Mouse (Mus musculus) embryo, embryonic 11 days (tissue): ENCODE measurements around the gene Dock4.

Experiments
- DNase-seq: peaks from one replicate; pipeline ENCODE4 v3.0.0-alpha.2; 2015

The Dock4 gene

DNA sequence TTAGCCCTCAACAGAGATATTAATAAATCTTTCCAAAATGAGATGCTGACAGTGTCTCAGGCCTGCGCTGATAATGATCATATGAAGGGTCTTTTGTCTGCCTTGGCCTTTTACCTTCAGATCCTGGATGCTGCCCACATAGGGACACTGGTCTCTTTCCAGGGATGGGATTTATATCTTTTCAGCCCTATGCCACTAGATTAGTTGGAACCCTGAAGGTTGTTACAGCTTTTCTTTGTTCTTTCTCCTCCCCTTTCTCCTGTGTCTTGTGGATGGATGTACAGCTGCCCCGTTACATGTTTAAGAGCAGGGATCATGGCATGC lies 66.6 kb downstream of the Dock4 start:
- DNase-seq = no peak

DNA sequence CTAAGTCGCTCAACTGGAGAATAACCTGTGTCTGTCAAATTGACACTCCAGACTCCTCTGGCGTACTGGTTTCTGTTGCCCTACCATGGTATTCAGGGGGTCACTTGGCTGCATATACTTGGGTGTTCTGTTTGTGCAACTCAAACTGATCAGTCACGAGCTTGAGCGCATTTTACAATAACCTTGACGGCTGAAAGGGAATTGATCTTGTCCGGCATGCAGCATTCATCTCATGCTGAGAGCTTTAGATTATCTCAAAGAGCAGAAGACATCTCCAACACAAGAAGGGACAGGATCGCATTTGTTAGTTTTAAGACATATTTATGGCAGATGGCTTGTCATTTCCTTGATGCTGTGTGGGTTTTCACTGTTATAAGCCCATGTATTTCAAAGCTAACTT lies 67.2 kb downstream of the Dock4 start:
- DNase-seq = no peak

DNA sequence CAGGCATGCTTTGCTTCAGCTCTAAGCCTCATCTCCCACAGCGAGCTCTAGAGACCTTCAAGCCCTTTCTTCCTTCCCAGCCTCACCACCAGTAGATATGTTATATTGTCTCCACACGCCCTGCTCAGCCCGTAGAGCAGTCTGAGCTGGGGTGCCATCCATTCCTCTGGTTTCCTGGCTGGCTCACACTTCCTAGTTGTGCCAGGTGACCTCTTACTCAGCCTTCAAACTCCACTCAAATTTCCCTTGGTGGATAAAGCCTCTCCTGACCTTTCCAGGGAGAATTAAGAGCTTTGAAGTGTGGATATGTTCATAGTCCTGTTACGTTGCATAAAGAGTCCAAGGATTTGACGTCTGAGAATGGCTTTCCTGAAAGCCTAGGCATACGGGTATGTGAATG lies 68.3 kb downstream of the Dock4 start:
- no peak for DNase-seq

DNA sequence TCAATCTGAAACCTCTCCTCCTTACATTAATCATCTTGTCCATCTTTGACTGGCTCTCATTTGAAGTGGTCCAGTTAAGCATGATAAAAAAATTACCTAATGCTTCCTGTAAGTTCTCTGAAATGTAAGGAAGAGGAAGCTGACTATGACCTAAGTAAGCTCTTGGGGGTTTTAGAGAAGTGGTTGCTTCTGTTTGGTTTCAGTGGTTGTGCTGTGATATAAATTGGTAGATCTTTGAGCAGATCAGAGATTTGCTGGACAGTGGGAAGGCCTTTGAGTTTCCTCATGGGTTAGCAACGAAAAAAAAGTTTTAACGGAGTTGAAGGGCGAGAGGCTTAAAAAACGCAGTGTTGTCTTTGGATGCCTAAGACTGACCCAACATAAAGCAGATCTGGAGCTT lies 76.7 kb downstream of the Dock4 start:
- DNase-seq = no peak

DNA sequence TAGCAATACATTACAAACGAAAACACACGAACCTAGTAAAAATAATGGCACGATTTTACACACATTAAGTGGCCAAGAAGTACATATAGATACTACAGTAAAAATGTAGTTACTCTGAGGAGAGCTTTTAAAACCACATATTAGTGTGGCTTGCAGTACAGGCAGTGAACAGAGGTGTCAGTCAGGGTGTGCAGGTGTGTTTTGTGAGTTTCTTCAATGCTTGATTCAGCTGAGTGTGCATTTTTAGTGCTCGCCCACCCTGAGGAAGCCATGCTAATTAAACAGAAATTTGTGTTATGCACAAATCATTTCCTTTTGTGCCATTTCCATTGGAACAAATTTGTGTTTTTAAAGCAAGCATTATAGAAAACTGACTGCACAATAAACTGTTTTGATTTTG lies 77.3 kb downstream of the Dock4 start:
- DNase-seq = no peak

DNA sequence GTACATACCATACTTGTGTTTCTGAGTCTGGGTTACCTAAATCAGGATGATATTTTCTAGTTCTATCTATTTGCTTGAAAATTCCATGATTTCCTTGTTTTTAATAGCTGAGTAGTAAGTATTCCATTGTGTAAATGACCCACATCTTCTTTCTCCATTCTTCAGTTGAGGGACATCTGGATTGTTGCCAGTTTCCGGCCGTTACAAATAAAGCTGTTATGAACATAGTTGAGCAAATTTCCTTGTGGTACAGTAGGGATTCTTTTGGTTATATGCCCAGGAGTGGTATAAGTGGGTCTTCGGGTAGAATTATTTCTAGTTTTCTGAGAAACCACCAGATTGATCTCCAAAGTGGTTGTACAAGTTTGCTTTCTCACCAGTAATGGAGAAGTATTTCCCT lies 79.3 kb downstream of the Dock4 start:
- no peak for DNase-seq

DNA sequence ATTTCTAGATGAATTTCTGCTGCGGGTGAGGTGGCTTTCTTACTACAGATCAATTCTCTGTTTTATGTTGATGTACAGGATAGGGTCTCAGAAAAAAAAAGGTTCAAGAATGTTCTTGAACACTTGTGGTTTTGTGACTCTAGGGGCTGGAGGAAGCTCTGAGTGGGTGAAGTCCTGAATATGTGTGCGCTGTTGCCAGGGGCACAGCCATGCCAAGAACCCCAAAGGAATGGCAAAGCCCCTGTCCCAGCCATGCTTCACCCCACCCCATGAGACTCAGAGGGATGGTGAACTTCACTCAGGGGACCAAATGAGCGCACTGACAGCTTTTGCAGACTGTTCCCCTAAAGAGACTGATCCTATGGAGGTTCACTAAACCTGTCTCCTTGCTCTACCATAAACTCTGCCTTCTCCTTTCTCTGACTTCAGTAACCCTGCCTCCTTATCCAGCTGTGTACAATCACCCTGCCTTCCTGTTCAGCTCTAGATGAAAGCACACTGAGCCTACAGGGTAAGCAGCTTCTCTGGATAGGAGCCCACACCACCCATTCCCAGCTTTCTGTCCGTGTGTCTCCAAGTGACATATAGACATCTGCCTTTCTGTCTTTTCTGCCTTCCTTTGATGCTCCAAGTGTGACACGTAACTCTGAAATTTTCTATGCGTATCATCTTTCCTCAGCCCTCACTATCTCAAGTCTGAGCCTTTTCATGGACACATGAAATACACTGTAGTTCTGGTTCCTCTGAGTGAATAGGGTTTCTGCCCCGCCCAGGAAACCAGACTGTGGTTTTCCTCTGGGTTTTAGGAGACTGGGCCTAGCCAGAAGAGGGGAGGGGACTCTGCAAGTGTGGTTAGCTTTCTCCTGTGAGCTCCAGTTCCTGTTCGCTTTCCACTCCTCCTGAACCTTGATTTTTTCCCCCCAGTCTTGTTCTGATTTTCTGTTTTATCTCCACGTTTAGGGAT lies 90.2 kb downstream of the Dock4 start:
- peak; percentile 11 for DNase-seq

DNA sequence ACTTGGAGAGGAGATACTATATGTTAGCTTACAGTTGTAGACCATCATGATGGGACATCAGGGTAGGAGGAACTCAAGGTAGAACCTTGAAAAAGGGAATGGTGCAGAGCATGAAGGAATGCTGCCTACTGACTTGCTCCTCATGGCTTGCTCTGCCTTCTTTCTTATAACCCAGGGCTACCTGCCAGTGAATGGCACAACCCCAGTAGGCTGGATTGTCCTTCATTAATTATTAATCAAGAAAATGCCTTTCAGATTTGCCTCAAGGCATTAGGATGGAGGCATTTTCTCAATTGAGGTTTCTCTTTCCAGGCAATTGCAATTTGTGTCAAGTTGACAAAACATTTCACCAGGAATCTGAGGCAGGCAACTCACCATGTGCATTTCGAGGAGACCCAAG lies 92.1 kb downstream of the Dock4 start:
- no peak for DNase-seq

DNA sequence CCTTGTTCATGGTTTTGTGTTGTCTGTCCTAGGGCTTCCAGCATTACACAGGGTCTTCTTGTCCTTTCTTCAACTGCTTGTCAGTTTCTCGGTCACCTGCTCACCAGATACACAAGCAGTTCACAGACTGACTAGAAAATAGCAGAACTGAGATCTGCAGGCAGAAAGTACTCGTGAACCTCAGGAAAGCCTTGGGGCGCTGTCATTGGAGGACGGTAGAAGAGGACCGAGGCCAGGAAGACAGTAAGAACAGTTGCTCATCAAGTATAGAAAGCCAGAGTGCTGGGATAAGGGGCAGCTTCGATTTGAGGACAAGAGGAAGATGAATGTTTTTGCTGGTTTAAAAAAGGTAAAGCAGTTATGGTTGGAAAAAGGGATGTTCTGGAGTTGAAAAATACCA lies 92.6 kb downstream of the Dock4 start:
- DNase-seq = no peak

DNA sequence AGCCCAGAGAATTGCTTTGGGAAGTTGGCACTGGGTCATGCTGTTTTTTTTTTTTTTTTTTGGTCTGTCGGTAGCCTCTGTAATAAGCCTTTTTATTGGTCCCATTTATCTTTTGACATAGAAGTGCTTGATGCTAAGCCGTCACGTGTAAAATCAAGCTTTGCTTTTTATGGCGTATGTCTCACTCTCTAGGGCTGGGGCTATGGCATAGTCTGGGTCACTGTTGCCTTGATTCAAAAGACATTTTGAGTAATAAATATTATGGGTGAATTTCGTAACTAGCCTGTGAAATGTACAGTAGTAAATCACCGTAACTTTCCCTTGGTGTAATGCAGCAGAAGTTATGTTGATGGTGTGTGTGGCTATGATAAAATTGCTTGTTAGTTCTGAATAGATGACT lies 93.0 kb downstream of the Dock4 start:
- no peak for DNase-seq

DNA sequence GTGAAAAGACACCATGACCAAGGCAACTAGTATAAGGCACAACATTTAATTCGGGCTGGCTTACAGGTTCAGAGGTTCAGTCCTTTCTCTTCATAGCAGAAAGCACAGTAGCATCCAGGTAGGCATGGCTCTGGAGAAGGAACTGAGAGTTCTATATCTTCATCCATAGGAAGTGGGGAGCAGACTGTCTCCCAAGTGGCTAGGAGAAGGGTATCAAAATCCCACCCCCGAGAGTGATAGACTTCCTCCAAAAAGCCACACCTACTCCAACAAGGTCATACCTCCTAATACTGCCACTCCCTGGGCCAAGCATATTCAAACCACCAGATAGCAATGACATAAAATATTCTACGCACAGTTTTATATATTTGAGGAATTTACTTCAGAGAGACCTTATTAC lies 98.5 kb downstream of the Dock4 start:
- no peak for DNase-seq

DNA sequence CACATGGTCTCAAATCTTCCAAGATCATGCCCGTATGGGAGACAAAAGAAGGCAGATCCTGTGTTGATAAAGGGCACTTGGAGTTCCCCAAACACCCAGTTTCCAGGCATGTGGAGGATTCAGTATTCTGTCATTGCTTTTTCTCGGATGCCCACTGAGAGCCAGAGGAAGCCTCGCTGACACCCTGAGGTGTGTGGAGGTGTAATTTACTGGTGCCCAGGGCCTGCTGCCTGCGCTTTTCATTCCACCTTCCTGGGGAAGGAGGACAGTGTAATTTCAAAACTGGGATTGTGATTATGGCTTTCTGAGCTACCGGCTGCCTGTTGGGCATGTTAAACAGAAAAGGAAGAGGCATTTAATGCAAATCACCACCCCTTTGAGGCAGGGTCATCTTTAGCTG lies 101.1 kb downstream of the Dock4 start:
- DNase-seq = no peak

DNA sequence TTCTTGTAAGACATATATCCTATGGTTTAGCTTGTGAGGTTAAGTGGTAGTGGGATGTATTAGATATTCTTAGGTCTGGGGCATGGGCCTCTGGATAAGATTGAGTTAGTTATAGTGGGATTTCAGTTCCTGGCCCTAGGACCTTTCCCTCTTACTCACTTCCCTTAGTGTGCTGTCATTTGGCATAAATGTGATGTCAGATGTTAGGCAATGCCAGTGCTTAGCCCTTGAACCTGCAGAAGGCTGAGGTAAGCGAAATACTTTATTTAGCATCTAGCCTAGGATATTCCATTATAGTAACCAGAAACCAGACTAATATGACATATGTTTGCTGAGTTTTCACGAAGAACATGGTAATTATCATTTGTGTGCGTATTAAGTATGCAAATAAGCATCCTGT lies 105.6 kb downstream of the Dock4 start:
- no peak for DNase-seq

DNA sequence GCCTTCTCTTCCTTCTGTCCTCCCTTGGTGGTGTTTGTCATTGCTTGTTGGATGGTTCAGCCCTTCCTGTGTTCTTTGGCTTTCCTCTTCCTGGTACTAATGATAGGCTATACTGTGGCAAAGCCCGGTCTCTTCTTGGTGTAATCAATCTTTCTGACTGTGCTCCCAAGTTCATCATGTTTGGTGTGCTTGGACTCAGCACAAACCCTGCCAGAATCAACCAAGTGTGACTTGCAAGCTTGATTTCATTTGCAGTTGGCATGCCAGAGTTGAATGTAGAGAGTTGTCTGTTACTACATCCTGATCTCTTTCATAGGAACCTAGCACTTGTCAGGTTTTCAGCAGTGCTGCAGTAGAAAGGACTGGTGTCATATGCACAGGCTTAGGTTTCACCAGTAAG lies 106.4 kb downstream of the Dock4 start:
- DNase-seq = no peak

DNA sequence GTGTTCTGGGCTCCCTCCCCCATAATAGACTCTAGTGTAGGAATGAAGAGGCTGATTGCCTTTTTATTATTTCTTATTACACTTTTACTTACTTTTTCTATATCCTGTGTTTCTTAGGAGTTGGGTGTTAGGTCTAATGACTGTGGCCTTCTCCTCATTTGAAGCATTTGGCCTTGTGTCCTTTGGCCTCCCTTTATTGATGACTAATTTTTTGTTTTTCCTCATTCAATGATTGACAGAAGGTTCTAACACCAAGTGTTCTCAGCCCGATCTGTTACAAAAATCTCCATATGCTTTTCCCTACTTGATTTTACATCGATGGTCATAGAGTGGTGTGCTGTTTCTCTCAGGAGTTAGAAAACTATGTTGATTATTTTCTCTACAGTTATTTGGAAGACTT lies 108.2 kb downstream of the Dock4 start:
- DNase-seq = no peak

DNA sequence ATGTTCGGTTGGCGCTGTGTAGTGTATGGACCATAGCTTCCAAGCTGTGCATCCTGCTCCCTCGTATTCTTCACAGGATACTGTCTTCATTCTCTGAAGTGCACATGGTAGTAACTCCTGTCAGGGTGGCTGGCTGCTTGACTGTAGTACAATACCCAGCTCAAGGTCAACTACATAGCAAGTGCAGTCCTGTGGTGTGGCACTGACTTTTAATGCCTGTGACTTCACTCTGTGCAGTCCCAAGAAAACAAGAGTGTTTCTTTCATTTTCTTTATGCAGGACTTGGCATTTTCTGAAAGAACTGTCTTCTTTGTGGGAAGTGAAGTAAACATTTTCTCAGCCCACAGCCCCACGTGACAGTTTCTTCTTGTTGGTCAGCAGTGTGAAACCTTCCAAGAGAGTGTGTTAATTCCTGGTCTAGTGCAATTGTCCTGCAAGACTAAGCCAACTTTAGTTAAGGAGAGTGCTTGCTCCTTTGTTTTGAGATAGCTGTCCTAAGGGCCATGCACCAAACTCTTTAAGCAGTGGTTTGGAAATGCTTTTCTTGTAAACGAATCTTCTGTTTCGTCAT lies 109.3 kb downstream of the Dock4 start:
- DNase-seq = no peak

DNA sequence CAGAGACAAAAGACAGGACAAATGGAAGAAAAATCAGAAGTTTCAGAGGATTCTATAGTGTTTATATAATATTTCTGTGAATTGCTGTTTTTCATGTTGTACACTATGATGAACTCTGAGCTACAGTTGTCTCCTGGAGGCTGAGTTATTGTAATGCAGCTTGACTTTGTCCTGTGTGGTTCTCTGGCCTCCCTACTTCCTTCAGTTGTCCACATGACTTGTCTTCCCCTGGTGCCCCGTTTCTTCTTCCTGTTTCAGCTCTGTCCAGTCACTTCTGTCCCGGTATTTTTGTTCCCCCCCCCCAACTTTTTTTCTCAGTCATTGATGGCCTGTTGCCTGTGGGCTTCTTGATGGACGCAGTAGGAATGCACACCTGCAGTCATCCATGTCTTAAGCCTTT lies 112.8 kb downstream of the Dock4 start:
- DNase-seq = no peak

DNA sequence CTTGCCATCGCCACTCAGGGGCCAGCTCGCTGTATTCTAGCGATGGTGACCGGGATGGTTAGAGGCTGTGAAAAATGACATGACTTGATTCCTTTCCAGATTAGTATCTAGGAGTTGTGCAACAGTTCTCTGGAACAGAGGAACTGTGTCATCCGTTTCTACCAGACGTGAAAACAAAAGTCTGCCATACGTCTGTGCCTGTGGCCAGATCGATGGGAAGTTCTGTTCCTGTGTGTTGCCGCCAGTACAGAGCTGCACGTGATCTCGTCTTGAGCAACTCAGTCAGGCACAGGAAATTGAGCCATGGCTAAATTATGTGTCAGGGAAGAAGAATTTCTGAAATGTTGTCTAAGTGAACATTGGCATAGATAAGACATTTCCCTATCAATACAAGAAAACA lies 113.4 kb downstream of the Dock4 start:
- no peak for DNase-seq

DNA sequence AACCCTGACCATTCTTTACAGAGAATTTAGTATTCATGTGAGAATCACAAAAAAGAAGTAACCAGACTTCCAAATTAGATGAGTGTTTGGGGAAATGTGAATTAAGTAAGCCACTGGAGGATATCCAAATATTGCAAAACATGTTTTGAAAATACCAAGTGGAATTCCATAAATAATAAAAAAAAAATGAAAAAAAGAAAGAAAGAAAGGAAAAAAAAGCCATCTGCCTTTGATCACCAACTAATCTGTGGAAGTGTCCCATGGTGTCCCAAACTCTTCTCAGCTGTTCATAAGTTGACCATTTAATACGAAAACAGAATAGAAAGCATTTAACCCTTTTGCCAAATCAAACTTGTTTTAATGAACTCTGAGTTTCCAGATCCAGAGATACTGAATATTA lies 118.0 kb downstream of the Dock4 start:
- DNase-seq = no peak

DNA sequence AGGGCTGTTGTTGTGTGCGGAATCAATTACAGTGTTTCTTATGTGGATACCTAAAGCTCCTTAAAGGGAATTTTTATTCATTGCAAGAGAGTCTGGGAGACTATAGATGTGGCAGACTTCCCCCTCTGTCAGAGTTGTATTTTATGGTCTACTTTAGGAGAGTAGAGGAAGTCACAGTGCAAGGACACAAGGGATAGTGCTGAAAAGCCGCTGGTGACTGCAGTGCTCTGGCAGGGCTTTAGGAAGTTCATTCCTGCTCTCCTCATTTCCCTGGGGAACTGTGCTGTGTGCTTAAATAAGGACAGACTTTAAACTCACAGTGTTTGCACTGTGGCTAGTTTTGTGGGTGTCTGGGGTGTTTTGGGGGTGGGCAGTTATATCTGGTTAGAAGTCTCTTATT lies 118.5 kb downstream of the Dock4 start:
- DNase-seq = peak; percentile 31

DNA sequence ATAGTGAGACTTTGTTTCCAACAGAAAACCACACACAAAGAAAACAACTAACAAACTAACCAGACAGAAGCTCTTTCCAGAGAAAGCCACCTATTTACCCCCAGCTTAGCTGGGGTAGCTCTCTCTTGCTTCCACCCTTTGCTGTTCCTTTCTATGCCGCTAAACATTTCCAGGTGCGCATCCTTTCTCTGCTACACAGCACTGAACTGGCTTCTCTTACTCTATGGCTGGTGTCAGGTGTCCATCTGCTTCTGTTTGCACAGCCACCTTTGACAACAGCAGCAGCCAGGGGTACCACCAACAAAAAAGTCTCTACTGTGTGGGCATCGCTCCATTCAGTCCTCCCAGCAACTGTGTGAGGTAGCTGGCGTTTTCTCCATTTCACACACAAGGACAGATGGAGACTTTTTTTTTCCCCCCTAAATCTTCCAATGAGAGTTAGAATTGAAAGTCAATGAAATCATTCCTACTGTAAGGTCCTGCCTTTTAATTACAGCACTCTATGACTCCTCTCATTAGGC lies 122.7 kb downstream of the Dock4 start:
- DNase-seq = peak; percentile 22

DNA sequence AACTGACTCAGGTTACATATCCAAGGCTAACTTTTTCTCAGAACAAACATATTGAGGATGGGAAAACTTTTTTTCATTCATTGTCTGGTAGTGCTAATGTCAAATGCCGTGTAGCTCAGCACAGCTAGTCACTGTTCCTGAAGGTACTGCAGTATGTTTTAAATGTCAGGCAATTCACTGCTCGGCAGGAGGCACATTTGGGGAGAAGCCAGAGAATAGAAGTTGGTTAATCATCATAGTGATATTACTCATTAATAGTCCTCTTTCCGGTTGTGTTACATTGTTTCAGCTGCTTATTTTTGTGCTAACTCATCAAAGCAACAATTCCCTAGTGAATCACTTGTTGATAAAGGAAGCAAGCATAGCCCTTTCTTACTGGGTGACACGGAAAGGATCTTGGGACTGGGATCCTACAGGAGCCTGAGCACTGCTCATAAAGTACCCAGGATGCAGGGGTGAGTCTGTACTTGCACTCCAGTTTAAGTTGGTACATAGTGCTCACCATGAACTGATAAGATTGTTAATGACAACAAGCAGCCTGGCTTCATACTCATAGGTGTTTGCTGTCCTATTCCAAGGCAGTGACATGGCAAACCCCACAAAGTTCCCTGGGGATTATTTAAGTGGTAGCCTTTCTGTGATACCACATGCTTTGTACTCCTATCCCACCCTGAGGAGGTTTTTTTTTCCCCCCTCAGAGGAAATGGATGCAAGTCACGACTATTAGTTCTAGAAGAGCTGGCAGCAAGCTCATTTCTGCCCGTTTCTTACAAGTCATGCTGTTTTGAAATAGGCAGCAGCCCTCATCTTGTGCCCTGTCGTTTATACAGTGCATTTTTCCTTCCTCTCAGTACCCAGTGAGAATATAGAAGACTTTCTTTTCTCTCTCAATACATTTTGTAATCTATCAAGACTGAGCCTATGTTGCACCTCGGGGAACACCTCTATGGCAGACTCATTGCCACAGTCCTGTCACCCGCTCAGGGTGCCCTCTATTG lies 123.5 kb downstream of the Dock4 start:
- no peak for DNase-seq

DNA sequence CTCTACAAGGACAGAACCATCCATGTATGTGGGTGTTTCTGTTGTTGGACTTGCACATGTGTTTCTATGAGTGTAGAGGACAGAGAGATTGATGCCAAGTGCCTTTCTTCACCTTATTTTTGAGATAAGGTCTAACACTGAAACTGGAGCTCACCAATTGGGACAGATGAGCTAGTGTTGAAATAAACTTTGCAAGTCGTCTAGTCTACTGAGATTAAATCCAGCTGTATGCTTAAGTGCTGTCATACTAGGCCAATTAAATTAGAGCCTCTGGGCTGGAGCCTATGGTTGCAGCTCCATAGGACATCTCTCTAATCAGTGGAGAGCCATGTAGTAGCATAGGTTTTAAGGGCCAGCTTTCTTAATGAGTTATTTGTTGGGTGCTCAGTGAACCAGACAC lies 124.5 kb downstream of the Dock4 start:
- no peak for DNase-seq
